Mouse (Mus musculus): Measurements from ENCODE around the gene Phf11b.
A peak's percentile ranks its signal among the peaks of the same experiment; 100 is the strongest.
"Not testable (repeated sequence)": the region's sequence is repeated elsewhere in the genome, so short reads cannot be mapped to it uniquely, and the experiment has no call there.

Gene Phf11b

GRCm38 (mm10) chr14:59341189-59341588 lies at the start of gene Phf11b:
Gene Phf11b (minus strand): TSS chr14:59341351.
- not testable (repeated sequence) for DNase-seq (ENCODE audit: low spot score)

GRCm38 (mm10) chr14:59390181-59390580 lies 49.0 kb upstream of the Phf11b start:
- DNase-seq (ENCODE audit: low spot score) = peak; percentile 29

GRCm38 (mm10) chr14:59389532-59389931 lies 48.4 kb upstream of the Phf11b start:
- no peak for DNase-seq (ENCODE audit: low spot score)

GRCm38 (mm10) chr14:59370348-59371068 lies 29.4 kb upstream of the Phf11b start:
- no peak for DNase-seq (ENCODE audit: low spot score)

- peak; percentile 4 for DNase-seq (ENCODE audit: low spot score)
These were observed 25.4 kb upstream of the Phf11b start for GRCm38 (mm10) chr14:59366386-59367105.

GRCm38 (mm10) chr14:59365244-59365644 lies 24.1 kb upstream of the Phf11b start, which contains the start of gene Phf11d:
Gene Phf11d (minus strand): TSS chr14:59365470.
- DNase-seq (ENCODE audit: low spot score) = peak; percentile 28

GRCm38 (mm10) chr14:59339541-59339940 lies 1.6 kb downstream of the Phf11b start:
- no peak for DNase-seq (ENCODE audit: low spot score)

GRCm38 (mm10) chr14:59336056-59336455 lies 5.1 kb downstream of the Phf11b start:
- DNase-seq (ENCODE audit: low spot score) = not testable (repeated sequence)

- peak; percentile 67 for DNase-seq (ENCODE audit: low spot score)
These were observed 10.7 kb downstream of the Phf11b start for GRCm38 (mm10) chr14:59330499-59330898.

- DNase-seq (ENCODE audit: low spot score) = peak; percentile 5
These were observed 21.2 kb downstream of the Phf11b start for GRCm38 (mm10) chr14:59319970-59320369.

- peak; percentile 72 for DNase-seq (ENCODE audit: low spot score)
These were observed 22.1 kb downstream of the Phf11b start for GRCm38 (mm10) chr14:59319036-59319435.

- not testable (repeated sequence) for DNase-seq (ENCODE audit: low spot score)
These were observed 43.8 kb downstream of the Phf11b start, which contains the start of gene Phf11a for GRCm38 (mm10) chr14:59297391-59297790. Gene Phf11a (minus strand): TSS chr14:59297522.

- not testable (repeated sequence) for DNase-seq (ENCODE audit: low spot score)
These were observed 49.4 kb downstream of the Phf11b start for GRCm38 (mm10) chr14:59291769-59292168.

GRCm38 (mm10) chr14:59274961-59275360 lies 66.2 kb downstream of the Phf11b start:
- peak; percentile 70 for DNase-seq (ENCODE audit: low spot score)
